Mouse (Mus musculus): Measurements from ENCODE around the gene Zfp750. TPM values are rescaled to one million over a fixed set of nuclear protein-coding genes. Genes with fewer than 3 reads are reported as not detected.

The Zfp750 gene
- polyA plus RNA-seq (2017; shearing (Covaris generic)): not detected

DNA sequence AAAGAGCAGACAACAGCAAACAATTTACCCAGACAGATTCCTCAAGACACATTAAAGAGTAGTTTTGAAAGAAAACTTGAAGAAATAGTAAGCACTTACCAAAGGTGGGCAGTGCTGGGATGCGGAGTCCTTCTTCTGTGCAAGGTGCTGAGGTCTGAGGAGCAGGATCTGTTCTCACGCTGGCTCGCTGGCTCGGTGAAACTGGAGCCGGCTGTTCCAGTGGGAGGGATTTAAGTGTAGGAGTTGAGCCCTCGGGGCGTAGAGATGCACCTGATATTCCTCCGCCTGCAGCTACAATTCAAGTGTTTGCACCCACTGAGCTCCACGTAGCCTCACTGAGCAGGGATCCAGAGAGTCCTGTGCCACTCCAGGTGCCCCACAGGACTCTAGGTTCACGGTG lies at the start of gene Zfp750:
TSS of gene Zfp750 (minus strand) at position 203 of the 400 bp plus-strand sequence.

Other genes starting within 250 kb of the Zfp750 start
- 81.5 TPM for gene Wdr45b, start 164.9 kb downstream of the Zfp750 start, polyA plus RNA-seq (2017; shearing (Covaris generic))
- gene Rab40b, start 131.1 kb downstream of the Zfp750 start, polyA plus RNA-seq (2017; shearing (Covaris generic)): not detected
- gene Fn3krp, start 97.9 kb downstream of the Zfp750 start, polyA plus RNA-seq (2017; shearing (Covaris generic)): 0.29 TPM
- not detected for gene Fn3k, start 84.4 kb downstream of the Zfp750 start, polyA plus RNA-seq (2017; shearing (Covaris generic))
- 27.9 TPM for gene Tbcd, start 67.4 kb downstream of the Zfp750 start, polyA plus RNA-seq (2017; shearing (Covaris generic))
- 10.5 TPM for gene B3gntl1, start 153.8 kb upstream of the Zfp750 start, polyA plus RNA-seq (2017; shearing (Covaris generic))
- gene Metrnl, start 182.2 kb upstream of the Zfp750 start, polyA plus RNA-seq (2017; shearing (Covaris generic)): 14.4 TPM

Measured in effector memory CD4-positive, alpha-beta T cell, adult 5 months (primary cell).